Mouse (Mus musculus) stomach, embryonic 14.5 days (tissue): ENCODE data around the gene Vma21-ps. TPM values are rescaled to one million over a fixed set of nuclear protein-coding genes. Genes with fewer than 3 reads are reported as not detected.
"Not testable (repeated sequence)": the region's sequence is repeated elsewhere in the genome, so short reads cannot be mapped to it uniquely, and the experiment has no call there.

Source experiments
- ATAC-seq: fragments of 200-750 bp; cut with Nextera tagmentation; 2 replicates; pipeline ENCODE4 v1.8.0; 2017; ENCODE audit warnings: low read depth, moderate TSS enrichment; ENCODE audit not compliant: insufficient number of reproducible peaks, insufficient read depth, low FRiP score
- H3K27ac ChIP-seq: fragments of 300-500 bp; sonication (generic); 2 replicates; pipeline ENCODE4 v1.5.1; 2014; ENCODE audit warnings: mild to moderate bottlenecking, low read length, moderate library complexity, mixed read lengths
- H3K27me3 ChIP-seq: fragments of 300-500 bp; sonication (generic); 2 replicates; pipeline ENCODE4 v1.6.1; 2014; ENCODE audit warnings: low read length, control low read depth, mixed read lengths; ENCODE audit not compliant: control insufficient read depth, insufficient read depth
- H3K36me3 ChIP-seq: fragments of 300-500 bp; sonication (generic); 2 replicates; pipeline ENCODE4 v1.6.1; 2014; ENCODE audit warnings: mild to moderate bottlenecking, control low read depth, low read length, moderate library complexity, mixed read lengths; ENCODE audit not compliant: control insufficient read depth, insufficient read depth
- H3K4me1 ChIP-seq: fragments of 300-500 bp; sonication (generic); 2 replicates; pipeline ENCODE4 v1.6.1; 2014; ENCODE audit warnings: low read length, control low read depth, mixed read lengths; ENCODE audit not compliant: control insufficient read depth, insufficient read depth
- H3K4me2 ChIP-seq: fragments of 300-500 bp; sonication (generic); replicated peaks from 2 replicates; pipeline ENCODE4 v1.6.1; 2014; ENCODE audit warnings: low read depth, low read length, control low read depth
- H3K4me3 ChIP-seq: fragments of 300-500 bp; sonication (generic); 2 replicates; pipeline ENCODE4 v1.5.1; 2014; ENCODE audit warnings: low read depth, low read length, control low read depth
- H3K9ac ChIP-seq: fragments of 300-500 bp; sonication (generic); replicated peaks from 2 replicates; pipeline ENCODE4 v1.6.1; 2014; ENCODE audit warnings: low read depth, mild to moderate bottlenecking, control low read depth, low read length, moderate library complexity, mixed read lengths
- H3K9me3 ChIP-seq: fragments of 300-500 bp; sonication (generic); 2 replicates; pipeline ENCODE4 v1.6.1; 2016; ENCODE audit warnings: low read depth, low read length, control low read depth; ENCODE audit not compliant: control insufficient read depth
- WGBS: fragments of 180-500 bp; shearing (Covaris S2); extraction: QIAGEN DNeasy Blood & Tissue Kit; methylation state at CpG from one replicate; pipeline ENCODE4 v1.1.7; 2014; 5-methylcytosine and 5-hydroxymethylcytosine counted together
- polyA plus RNA-seq: library from polyadenylated mRNA; unstranded; fragments of >200 nt; fragmentation: Nextera tagmentation; extraction: Ambion mirVana; gene quantifications from 2 replicates; pipeline ENCODE4 v1.2.1, GENCODE M21; 2014

Gene Vma21-ps
- polyA plus RNA-seq: not detected in 2 replicates

GRCm38 (mm10) chr4:52497144-52497543 is at the start of gene Vma21-ps:
Gene Vma21-ps, minus strand, starts transcription at chr4:52497244.
- not testable (repeated sequence) for H3K27me3 ChIP-seq, H3K4me3 ChIP-seq, H3K27ac ChIP-seq, H3K9me3 ChIP-seq, H3K4me1 ChIP-seq, H3K36me3 ChIP-seq, ATAC-seq, H3K4me2 ChIP-seq, H3K9ac ChIP-seq
- 96% methylated on average over 10 of the region's 10 CpGs for WGBS

GRCm38 (mm10) chr4:52543001-52543400 is 46.0 kb upstream of the Vma21-ps start:
- no peaks in the 10 kb centered on the region for H3K27me3 ChIP-seq
- H3K4me2 ChIP-seq: no peak overlapping the region
- H3K4me1 ChIP-seq: no peaks in the 10 kb centered on the region
- H3K36me3 ChIP-seq: no peaks in the 10 kb centered on the region
- WGBS: 76% methylated on average over 3 of the region's 3 CpGs
- H3K27ac ChIP-seq: no peak overlapping the region
- H3K9me3 ChIP-seq: no peaks in the 10 kb centered on the region
- no peak for ATAC-seq
- no peak overlapping the region for H3K4me3 ChIP-seq
- H3K9ac ChIP-seq: no peak overlapping the region

GRCm38 (mm10) chr4:52530636-52531035 is 33.6 kb upstream of the Vma21-ps start:
- WGBS: 76% methylated on average over 2 of the region's 2 CpGs
- Histone ChIP-seq H3K4me2 (no peak overlapping the region), H3K9me3 (no peaks in the 10 kb centered on the region), H3K27me3 (no peaks in the 10 kb centered on the region), H3K36me3 (no peaks in the 10 kb centered on the region), H3K4me3 (no peak overlapping the region), H3K4me1 (no peaks in the 10 kb centered on the region), H3K27ac (no peak overlapping the region), H3K9ac (no peak overlapping the region)
- ATAC-seq: no peak

GRCm38 (mm10) chr4:52526464-52526863 is 29.4 kb upstream of the Vma21-ps start:
- Histone ChIP-seq H3K4me1 (no peaks in the 10 kb centered on the region), H3K9me3 (no peaks in the 10 kb centered on the region), H3K27ac (no peak overlapping the region), H3K4me2 (no peak overlapping the region), H3K27me3 (no peaks in the 10 kb centered on the region), H3K36me3 (no peaks in the 10 kb centered on the region), H3K4me3 (no peak overlapping the region), H3K9ac (no peak overlapping the region)
- 81% methylated on average over 5 of the region's 5 CpGs for WGBS
- ATAC-seq: no peak

- WGBS: 67% methylated on average over 5 of the region's 5 CpGs
- Histone ChIP-seq H3K27me3 (no peaks in the 10 kb centered on the region), H3K9ac (no peak overlapping the region)
Observed at GRCm38 (mm10) chr4:52519301-52519700, 22.3 kb upstream of the Vma21-ps start.

GRCm38 (mm10) chr4:52517580-52517979 is 20.5 kb upstream of the Vma21-ps start:
- no peak for ATAC-seq

More at GRCm38 (mm10) chr4:52519301-52519700, 22.3 kb upstream of the Vma21-ps start:
- no peaks in the 10 kb centered on the region for H3K9me3 ChIP-seq
- H3K4me2 ChIP-seq: no peak overlapping the region
- no peak for ATAC-seq
- H3K27ac ChIP-seq: no peak overlapping the region
- H3K36me3 ChIP-seq: no peaks in the 10 kb centered on the region
- no peaks in the 10 kb centered on the region for H3K4me1 ChIP-seq
- H3K4me3 ChIP-seq: no peak overlapping the region

GRCm38 (mm10) chr4:52487486-52487885 is 9.6 kb downstream of the Vma21-ps start:
- Histone ChIP-seq H3K4me1 (no peaks in the 10 kb centered on the region), H3K27ac (no peak overlapping the region), H3K27me3 (no peaks in the 10 kb centered on the region), H3K4me3 (no peak overlapping the region), H3K36me3 (no peaks in the 10 kb centered on the region; the same call in 1 of the 2 replicates), H3K4me2 (no peak overlapping the region), H3K9ac (no peak overlapping the region), H3K9me3 (no peaks in the 10 kb centered on the region)
- ATAC-seq: no peak
- 88% methylated on average over 4 of the region's 4 CpGs for WGBS

More at GRCm38 (mm10) chr4:52517580-52517979, 20.5 kb upstream of the Vma21-ps start:
- Histone ChIP-seq H3K4me1 (no peaks in the 10 kb centered on the region), H3K4me3 (no peak overlapping the region), H3K27me3 (no peaks in the 10 kb centered on the region), H3K4me2 (no peak overlapping the region), H3K36me3 (no peaks in the 10 kb centered on the region), H3K9ac (no peak overlapping the region), H3K9me3 (no peaks in the 10 kb centered on the region), H3K27ac (no peak overlapping the region)
- WGBS: 13% methylated on average over 4 of the region's 4 CpGs

- no peak overlapping the region for H3K4me3 ChIP-seq
- H3K27me3 ChIP-seq: no peaks in the 10 kb centered on the region
- no peak overlapping the region for H3K4me2 ChIP-seq
- H3K9me3 ChIP-seq: no peaks in the 10 kb centered on the region
- H3K9ac ChIP-seq: no peak overlapping the region
- WGBS: 70% methylated on average over 3 of the region's 3 CpGs
- peaks cover 16% of the 10 kb centered on the region for H3K36me3 ChIP-seq
- no peaks in the 10 kb centered on the region for H3K4me1 ChIP-seq
- no peak for ATAC-seq
- no peak overlapping the region for H3K27ac ChIP-seq
Observed at GRCm38 (mm10) chr4:52473431-52473830, 23.6 kb downstream of the Vma21-ps start.

- no peaks in the 10 kb centered on the region for H3K9me3 ChIP-seq
- 87% methylated on average over 5 of the region's 5 CpGs for WGBS
- no peaks in the 10 kb centered on the region for H3K4me1 ChIP-seq
- no peak overlapping the region for H3K9ac ChIP-seq
- no peak overlapping the region for H3K4me2 ChIP-seq
- H3K27ac ChIP-seq: no peak overlapping the region
- H3K36me3 ChIP-seq: peaks cover 26% of the 10 kb centered on the region
- no peaks in the 10 kb centered on the region for H3K27me3 ChIP-seq
- H3K4me3 ChIP-seq: no peak overlapping the region
- no peak for ATAC-seq
Observed at GRCm38 (mm10) chr4:52461321-52461720, 35.7 kb downstream of the Vma21-ps start.
